Mouse (Mus musculus) T-cell, adult 2 months (primary cell): ENCODE data around the gene Ppt2.
A peak's percentile ranks its signal among the peaks of the same experiment; 100 is the strongest.

Experiments used
- DNase-seq: peaks from one replicate; pipeline ENCODE4 v3.0.0; 2022; ENCODE audit warnings: low spot score

Gene Ppt2

GRCm38 (mm10) chr17:34605609-34606008 is 22.7 kb downstream of the Ppt2 start:
- peak; percentile 88 for DNase-seq

- no peak for DNase-seq
Observed at GRCm38 (mm10) chr17:34604511-34605237, 23.6 kb downstream of the Ppt2 start.

- DNase-seq: peak; percentile 98
Observed at GRCm38 (mm10) chr17:34604061-34604508, 24.2 kb downstream of the Ppt2 start, which contains the start of gene Agpat1. Agpat1 (plus strand) TSS chr17:34604262.

GRCm38 (mm10) chr17:34603375-34604060 is 24.8 kb downstream of the Ppt2 start, which contains the start of gene Rnf5:
Rnf5 (minus strand) TSS chr17:34603690.
- peak; percentile 99 for DNase-seq

GRCm38 (mm10) chr17:34601796-34602195 is 26.5 kb downstream of the Ppt2 start:
- DNase-seq: no peak

GRCm38 (mm10) chr17:34599891-34600290 is 28.4 kb downstream of the Ppt2 start:
- no peak for DNase-seq

GRCm38 (mm10) chr17:34597566-34598095 is 30.7 kb downstream of the Ppt2 start, which contains the start of gene Ager:
Ager (plus strand) TSS chr17:34597862.
- DNase-seq: no peak

- no peak for DNase-seq
Observed at GRCm38 (mm10) chr17:34596098-34596497, 32.2 kb downstream of the Ppt2 start.

- no peak for DNase-seq
Observed at GRCm38 (mm10) chr17:34593752-34594525, 34.4 kb downstream of the Ppt2 start.

GRCm38 (mm10) chr17:34592581-34593549 is 35.4 kb downstream of the Ppt2 start:
- no peak for DNase-seq

GRCm38 (mm10) chr17:34591994-34592375 is 36.3 kb downstream of the Ppt2 start:
- peak; percentile 71 for DNase-seq

GRCm38 (mm10) chr17:34591029-34591993 is 37.0 kb downstream of the Ppt2 start, which contains the start of gene Pbx2:
Pbx2 (plus strand) TSS chr17:34591266.
- DNase-seq: no peak

- DNase-seq: no peak
Observed at GRCm38 (mm10) chr17:34590154-34590987, 37.9 kb downstream of the Ppt2 start.

GRCm38 (mm10) chr17:34589681-34590101 is 38.6 kb downstream of the Ppt2 start, which contains the start of gene Gpsm3:
Gpsm3 (plus strand) TSS chr17:34589806.
- peak; percentile 71 for DNase-seq

GRCm38 (mm10) chr17:34589206-34589605 is 39.1 kb downstream of the Ppt2 start:
- no peak for DNase-seq

- DNase-seq: no peak
Observed at GRCm38 (mm10) chr17:34588767-34589166, 39.5 kb downstream of the Ppt2 start.

- no peak for DNase-seq
Observed at GRCm38 (mm10) chr17:34587814-34588213, 40.5 kb downstream of the Ppt2 start.

- DNase-seq: peak; percentile 98
Observed at GRCm38 (mm10) chr17:34587423-34587811, 40.9 kb downstream of the Ppt2 start.
